Mouse (Mus musculus) erythroblast, adult 5-6 weeks (primary cell): Measurements from ENCODE around the gene Casp3. TPM values are rescaled to one million over a fixed set of nuclear protein-coding genes. Genes with fewer than 3 reads are reported as not detected.

Experiments used
- ATAC-seq: replicated peaks from 2 replicates; pipeline ENCODE4 v1.8.0; 2016; ENCODE audit warnings: moderate number of reproducible peaks, mild to moderate bottlenecking, moderate TSS enrichment, inconsistent platforms; ENCODE audit not compliant: poor library complexity, low FRiP score, severe bottlenecking
- total RNA-seq, 2 experiments: library from RNA; stranded (forward) in 1 of 2; stranded (reverse) in 1 of 2; fragments of 150-400 nt in 1 of 2; fragments of 200-764, 138-1000 nt in 1 of 2; gene quantifications; 2 replicates each; pipeline versions ENCODE4 v1.2.3 to v1.2.4; 2015 to 2017; ENCODE audit warnings: low replicate concordance in 2 of 2

Casp3 gene
- total RNA-seq, 2 experiments from 2014 or later = 31.5 to 41.9 TPM

DNA sequence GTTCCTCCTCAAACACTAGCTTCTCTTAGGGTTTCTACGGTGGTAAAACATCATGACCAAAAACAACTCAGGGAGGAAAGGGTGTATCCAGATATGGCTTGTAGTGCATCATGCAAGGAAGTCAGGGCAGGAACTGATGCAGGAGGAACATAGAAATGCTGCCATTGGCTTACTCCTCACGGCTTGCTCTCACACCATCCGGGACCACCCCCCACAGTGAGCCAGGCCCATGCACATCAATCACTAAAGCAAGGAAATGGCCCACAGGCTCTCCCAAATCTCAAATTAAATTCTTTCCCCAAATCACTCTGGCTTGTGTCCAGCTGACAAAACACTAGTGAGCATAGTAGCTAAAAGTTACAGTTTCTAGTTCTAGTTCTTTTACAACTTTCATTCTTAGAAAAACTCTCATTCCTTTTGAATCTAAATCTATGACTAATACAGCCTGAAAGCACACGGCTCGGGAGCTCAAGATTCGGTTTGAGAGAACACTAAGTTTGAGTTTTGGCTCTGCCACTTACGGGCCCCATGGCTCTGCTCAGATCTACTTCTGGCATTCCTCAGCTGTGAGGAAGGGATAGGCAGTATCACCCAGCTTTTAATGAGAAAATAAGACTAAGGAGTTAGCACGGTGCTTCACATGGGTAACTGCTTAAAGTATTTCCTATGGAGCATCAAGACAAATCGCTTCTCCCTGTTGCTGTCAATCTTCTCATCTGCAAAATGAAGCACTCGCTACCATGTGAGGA, 16.0 kb upstream of the Casp3 start:
- ATAC-seq = no peak

DNA sequence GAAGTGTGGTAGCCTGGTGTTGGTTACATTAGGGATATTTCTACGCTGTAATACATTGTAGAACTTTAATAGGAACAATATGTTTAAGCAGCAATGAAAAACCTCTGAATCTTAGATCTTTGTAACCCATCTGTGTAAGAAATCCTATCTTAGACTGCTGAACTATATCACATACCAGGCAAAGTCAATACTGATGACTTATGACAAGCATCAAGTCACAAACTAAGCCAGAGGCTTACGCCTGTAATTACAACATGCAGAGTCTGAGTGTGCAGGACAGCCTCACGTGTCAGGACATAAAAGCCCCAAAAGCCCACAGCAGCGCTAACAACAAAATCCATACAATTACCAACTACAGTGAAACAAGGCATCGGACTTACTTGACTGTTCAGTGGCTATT, 13.5 kb upstream of the Casp3 start:
- ATAC-seq = no peak

DNA sequence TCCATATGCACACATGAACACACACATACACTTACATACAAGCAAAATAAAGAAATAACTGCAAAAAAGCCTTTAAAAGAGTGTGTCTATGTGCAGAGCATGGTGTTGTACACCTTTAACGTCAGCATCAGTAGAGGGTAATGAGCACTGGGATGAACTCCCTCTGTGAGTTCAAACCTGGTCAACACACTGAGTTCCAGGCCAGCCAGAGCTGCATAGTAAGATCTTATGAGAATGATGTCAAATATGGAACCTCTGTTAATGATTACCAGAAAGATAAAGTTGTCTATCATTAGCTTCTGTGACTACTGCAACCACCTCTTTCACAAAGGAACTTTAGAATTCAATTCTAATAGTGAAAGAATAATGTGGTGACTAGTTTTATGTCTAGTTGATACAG, 10.2 kb upstream of the Casp3 start:
- ATAC-seq = no peak

DNA sequence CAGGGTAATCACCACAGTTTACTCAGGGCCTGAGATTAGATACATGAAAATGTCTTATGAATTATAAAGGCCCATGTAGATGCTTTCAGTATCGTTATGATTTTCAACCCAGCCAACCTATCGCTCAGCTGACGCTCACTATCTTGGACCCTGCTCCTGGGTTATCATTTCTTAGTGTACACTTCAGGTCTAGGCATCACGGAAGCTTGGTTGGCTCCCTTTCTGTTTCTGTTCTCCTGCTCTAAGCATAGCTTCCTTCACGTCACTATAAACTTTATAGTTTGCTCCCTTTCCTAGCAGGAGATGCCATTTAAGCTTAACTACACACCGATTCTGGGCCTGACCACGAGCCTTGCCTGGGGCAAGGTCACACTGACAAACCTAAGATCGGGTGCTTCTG, 5.5 kb upstream of the Casp3 start:
- ATAC-seq = no peak

DNA sequence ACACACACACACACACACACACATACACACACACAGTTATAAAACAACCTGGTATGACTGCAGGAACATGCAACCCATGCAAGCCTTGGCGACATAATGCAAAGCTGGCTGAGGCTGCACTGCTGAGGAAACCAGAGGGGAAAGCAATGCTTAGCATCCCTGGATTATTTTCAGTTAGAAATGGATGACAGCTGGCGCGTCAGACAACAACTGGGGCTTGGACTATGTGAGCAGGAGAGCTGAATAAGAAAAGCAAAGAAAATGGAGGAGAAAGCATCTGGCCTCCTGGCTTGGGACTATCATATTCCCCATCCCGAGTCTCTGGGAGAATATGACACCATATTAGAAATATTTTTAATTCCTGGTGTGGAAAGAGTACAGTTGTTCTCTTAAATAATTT, 4.2 kb upstream of the Casp3 start:
- ATAC-seq = no peak

DNA sequence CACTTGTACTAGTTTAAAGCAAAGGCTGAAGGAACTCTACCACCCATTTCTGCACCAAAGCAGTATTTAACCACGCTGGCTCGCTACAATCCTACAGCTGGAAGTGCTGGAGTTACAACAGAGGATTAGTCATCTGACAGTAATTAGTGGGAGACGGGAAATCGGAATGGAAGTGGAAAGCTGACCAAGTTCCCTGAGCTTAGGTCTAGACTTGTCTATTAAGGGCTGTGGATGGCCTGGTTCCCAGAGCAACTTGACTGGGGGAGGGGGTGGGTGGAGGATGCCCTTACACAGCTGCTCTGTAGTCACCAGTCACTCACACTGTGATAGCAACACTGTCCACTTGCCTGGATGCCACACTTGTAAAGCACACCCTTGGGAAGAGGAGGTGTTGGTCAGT, 3.7 kb upstream of the Casp3 start:
- no peak for ATAC-seq

DNA sequence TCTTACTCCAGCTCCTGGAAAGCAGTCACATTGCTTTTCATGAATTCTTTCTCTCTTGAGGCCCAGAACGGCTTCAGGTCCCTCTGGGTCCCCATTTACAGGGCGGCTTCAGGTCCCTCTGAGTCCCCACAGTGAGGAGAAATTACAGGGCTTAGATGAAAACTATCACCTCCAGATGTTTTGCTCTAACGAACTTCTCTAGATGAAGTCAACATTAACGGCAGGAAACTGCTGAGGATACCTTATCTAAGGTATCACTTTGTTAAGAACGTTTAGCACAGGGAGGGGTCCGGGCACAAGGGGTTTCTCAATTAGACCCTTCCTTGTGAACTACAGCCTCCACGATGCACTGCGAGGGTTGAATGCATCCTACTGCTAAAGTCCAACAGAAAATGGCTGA, 1.2 kb upstream of the Casp3 start:
- ATAC-seq = no peak

DNA sequence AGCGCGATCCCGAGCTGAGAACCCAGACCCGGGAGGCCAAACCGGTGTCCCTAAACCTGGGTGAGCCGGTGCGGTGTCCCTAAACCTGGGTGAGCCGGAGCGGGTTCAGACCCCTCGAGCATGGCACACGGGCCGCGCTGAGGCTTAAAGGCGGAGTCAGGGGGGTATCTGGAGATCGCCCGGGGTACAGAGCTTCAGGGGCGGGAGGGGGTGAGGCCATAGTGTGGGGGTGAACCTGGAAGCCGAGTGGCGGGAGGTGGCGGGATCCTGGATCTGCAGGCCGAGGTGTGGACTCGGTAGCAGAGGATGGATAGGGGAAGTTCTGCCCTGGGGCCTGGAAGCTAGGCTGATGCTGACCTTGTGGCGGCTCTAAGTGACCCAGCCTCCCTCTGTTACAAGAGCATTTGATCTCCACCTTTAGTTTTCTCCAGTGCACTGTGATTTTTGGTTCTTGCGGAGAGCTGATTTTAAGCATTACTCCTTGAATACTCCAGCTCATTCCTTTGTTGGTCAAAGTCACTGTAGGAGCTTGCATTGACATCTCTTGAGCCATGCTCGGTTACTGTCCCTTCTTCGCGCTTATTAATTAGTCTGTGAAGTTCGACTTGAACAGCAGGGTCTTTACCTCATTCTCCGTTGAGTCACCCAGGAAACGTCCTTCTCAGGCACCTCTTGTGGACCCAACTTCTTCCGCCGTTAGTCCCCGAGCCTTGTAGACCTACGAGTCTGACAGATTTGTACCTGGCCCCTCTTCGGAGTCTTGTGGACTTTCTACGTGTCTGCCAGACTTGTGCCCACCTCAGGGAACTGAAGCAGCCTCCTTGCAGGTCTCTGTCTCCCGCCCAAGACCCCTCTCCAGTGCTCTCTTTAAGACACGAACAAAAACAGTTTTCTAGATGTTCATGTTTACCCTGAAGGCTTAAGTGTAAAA, 864 bp downstream of the Casp3 start:
- peak; percentile 47 for ATAC-seq

DNA sequence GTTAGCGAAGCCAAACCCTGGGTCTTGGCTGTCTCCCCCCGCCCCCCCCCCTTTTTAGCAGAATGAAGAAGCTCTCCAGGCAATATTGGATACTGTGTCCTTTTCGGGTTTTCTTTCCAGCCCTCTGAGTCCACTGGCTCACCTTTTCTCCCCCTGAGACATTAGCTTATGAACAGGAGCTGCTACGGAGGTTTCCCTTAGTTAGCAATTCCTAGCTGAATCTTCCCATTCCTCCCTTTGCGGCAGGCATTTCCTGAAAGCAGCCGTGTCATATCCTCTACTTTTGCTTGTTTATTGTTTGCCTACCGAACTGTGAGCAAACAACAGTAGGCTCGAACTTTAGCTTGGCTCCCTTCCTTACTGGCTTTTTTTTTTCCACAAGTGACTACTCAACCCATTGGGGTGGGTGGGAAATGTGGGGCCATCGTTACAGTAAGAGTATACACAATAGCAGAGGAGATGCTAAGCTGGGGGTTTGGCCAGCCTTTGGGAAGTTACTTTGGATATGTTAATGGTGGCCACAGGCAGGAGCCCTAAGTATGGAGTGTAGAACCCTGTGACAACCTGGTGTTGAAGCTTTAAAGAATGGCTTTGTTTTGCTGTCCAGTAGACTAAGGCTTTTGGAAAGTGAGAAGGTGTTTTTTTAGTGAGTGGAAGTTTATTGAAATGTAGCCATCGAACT, 1.7 kb downstream of the Casp3 start:
- no peak for ATAC-seq

DNA sequence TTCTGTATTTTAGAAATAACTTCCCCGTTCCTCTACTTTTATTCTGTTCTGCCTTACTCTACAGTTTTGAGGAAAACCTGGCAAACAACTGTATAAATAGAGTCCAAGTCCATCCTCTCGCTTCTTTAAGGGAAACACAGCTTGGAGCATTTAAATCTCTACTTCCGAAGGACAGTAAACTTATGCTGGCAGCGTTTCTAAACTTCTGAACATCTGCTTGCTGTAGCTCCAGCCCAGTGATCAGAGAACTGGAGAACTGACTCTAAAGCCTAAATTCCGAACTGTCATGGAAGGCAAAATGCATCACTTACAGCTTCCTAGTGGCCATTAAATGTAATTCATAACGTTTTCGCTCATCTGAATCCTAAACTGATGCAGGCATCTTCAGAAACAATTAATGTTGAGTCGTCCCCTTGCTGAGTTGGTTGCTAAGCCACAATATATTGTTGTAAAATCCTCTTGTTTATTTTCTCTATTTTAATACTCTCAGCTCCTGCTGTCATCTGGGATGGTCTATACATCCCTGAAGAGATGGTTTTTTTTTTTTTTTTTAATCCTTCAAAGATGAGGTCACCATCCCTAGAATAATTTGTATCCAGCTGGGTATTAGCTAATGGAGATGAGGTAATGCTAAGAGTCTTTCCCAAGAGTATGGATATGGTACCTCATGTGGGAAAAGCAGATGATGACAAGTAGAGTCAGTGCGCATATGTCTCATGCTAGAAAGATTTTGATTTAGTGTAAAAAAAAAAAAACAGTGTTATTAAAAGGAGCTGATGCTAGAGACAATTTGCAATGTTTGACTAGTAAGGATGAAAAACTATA, 5.6 kb downstream of the Casp3 start:
- ATAC-seq = no peak

DNA sequence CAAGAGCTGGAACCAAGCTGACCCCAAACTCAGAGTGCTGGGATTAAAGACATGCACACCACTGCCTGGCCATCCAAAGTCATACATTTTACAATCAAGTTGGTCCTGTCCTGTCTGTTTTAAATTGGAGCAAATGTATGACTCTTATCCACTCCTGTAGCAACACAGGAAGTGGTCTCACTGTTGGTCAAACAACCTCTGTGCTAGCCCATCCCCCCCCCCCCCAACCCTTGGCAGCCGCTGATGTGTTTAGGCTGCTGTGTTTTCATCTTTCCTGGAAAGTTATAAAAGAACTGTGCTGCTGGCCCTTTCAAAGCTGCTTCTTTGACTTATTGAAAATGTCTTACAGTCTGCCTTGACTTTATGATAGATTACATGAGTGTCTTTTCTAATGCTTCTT, 8.1 kb downstream of the Casp3 start:
- no peak for ATAC-seq

DNA sequence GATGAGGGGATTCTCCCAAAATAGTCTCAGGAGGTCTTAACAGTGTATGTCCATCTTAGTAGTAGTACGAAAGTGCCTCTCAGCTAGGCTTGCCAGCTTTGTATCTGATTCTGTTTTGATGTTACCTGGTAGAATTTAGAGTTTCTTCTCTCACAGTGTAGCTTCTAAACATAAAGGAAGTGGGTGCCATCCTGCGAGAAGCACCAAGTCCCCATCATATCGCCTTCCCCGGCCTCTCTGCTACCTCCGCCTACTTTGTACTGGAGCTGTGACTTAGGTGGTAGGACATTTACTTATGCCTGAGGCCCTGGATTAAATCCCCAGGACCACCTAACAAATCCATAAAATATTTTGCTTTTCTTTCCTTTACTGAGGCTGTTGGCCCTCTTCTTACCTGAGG, 9.6 kb downstream of the Casp3 start:
- ATAC-seq = no peak

DNA sequence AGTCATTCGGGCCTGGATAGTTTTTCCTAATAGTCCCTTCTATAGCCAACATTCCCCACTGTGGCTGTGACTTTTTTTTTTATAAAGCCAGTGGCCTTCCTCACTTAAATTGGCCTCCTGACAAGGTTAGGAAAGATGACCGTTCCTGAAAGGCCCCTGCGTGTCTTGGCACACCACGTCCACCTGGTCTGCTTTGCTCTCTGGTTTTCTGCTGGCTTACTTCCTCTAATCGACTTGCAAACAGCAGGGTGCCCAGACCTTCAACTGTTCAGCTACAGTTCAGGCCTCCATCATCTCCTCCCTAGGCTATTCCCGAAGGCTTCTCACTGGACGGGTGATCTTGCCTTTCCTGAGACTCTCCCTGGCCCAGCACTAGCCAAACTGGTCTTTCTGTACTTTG, 10.8 kb downstream of the Casp3 start:
- no peak for ATAC-seq

DNA sequence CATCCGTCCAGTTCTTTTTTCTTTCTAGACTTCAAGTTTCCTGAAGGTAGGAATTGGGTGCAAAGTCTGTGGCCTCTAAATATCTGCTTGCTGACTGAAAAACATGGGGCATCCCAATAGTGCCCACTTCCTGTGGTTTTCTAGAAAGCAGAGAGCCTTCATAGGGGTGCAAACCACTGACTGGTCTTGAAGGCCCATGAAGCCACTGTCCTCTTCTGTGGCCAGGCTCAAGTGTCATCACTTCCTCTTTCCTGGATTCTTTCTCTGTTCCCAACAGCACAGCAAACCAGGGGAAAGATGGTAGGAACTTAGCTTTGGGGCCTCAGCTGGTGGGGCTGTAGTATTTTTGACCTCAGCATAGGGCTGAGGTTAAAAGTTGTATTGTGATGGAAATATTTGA, 11.6 kb downstream of the Casp3 start:
- no peak for ATAC-seq

DNA sequence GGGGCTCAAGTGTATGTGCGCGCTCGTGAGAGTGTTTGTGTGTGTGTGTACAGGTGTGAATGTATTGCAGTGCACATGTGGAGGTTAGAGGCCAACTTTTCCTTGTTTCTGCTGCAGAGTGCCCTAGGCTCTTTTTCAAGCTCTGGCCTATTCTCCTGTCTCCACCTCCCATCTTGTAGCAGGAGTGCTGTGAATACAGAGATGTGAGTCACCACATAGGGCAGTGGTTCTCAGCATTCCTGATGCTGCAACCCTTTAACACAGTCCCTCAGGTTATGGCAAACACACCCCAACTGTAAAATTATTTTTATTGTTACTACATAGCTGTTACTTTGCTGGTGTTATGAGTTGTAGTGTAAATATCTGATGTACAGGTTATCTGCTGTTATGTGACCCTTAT, 13.3 kb downstream of the Casp3 start:
- no peak for ATAC-seq

DNA sequence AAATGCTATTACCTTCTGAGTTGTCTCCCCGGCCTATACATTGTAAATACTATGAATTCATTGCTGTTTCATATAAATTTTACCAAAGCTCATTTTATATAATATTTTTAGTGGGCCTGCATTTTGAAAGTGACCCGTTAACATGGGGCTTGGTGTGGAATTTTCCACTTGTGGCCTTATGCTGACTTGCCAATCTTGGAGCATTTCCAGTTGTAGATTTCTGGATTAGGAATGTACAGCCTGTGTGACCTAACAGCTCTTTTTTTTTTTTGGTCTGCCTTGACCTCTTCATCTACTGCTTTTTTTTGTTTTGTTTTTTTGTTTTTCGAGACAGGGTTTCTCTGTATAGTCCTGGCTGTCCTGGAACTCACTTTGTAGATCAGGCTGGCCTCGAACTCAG, 13.8 kb downstream of the Casp3 start:
- no peak for ATAC-seq

DNA sequence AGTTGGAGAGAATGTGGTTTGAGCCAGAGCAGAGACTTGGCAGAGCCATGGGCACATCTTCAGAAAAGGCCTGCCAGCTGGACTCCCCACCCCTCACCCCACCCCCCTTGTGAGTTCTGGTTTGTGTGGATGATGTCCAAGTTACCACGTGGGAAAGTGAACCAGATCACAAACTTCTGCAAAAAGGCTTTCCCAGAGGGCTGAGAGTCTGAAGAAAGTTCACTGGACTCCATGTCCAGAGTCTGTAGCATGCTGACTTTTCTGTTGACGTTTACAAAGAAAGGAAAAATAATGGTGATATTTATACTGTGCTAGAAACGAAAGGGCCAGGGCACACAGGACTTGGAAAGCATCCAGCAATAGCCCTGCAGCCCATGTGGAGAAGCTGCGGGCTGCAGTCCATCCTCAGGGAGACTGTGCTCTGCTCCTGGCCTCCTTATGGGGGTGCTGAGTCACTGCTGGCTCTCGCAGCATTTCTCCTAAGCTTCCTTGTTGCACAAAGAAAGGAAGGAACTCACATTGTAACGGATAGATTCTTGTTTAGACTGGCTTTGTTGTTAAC, 22.0 kb downstream of the Casp3 start:
- no peak for ATAC-seq

DNA sequence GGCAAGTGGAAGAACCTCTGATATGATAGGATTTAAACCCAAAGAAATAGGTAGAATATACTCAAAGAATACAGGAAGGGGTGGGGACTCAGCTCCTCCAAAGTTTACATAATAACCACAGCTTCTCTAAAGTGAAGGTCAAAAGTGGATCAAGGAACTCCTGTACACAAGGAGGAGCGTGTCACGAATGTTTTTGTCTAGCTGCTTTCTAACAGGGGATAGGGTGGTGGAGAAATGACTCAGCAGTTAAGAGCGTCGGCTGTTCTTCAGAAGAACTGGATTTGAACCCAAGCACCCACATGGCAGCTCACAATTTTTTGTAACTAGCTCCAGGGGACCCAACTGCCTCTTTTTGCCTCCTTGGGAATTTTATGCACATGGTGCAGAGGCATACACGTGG, 22.8 kb downstream of the Casp3 start:
- ATAC-seq = peak; percentile 70

DNA sequence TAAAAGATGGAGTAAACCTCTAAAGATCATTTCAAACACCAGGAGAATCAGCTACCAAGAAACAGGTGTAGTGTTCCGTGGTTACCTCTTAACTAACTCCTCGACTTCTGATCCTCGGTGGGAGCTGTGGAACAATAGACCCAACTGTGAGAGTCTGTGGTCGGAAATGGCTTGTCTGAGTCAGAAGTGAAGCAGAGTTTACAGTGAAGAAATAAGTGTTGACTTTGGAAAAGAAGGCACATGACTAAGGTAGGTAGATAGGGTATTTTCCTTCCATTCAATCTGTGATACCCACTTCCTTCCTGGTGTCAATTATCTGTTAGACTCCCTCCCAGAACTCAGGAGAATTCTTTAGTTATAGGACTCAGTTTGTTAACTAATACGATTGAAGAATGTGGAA, 24.2 kb downstream of the Casp3 start:
- ATAC-seq = no peak

DNA sequence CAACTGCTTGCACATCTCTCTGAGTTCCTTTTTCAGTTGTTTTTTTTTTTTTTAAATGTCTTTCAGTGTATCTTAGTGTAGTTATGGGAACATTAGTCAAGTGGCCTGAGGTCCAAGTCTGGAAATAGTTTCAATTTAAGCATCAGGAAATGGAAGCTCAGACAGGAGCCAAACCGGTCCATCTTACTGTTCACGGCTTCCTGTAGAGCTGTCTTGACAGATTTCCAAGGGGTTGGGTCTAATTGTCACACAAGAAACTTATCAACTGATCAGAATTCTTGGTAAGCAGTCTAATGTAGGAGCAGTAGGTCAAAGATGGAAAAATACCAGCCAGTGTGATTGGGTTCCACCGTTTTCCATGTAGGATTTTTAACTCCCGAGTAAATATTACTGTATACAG, 31.3 kb downstream of the Casp3 start:
- no peak for ATAC-seq
